Mouse (Mus musculus) hindbrain, embryonic 15.5 days (tissue): ENCODE results near the gene Man2a2. TPM values are rescaled to one million over a fixed set of nuclear protein-coding genes. Genes with fewer than 3 reads are reported as not detected.
A peak's percentile ranks its signal among the peaks of the same experiment; 100 is the strongest.

Experiments used
- ATAC-seq: fragments of 200-750 bp; cut with Nextera tagmentation; 2 replicates; pipeline ENCODE4 v1.8.0; 2017; ENCODE audit warnings: low read depth, moderate number of reproducible peaks, moderate TSS enrichment; ENCODE audit not compliant: low FRiP score
- H3K27ac ChIP-seq: fragments of 300-500 bp; sonication (generic); replicated peaks from 2 replicates; pipeline ENCODE4 v1.5.1; 2015; ENCODE audit warnings: mild to moderate bottlenecking, inconsistent platforms
- H3K27me3 ChIP-seq: fragments of 300-500 bp; sonication (generic); 2 replicates; pipeline ENCODE4 v1.6.1; 2015; ENCODE audit warnings: control low read depth, inconsistent platforms
- H3K36me3 ChIP-seq: fragments of 300-500 bp; sonication (generic); 2 replicates; pipeline ENCODE4 v1.6.1; 2015; ENCODE audit warnings: control low read depth, inconsistent platforms
- H3K4me1 ChIP-seq: fragments of 300-500 bp; sonication (generic); replicated peaks from 2 replicates; pipeline ENCODE4 v1.6.1; 2015; ENCODE audit warnings: control low read depth, inconsistent platforms
- H3K4me2 ChIP-seq: fragments of 300-500 bp; sonication (generic); 2 replicates; pipeline ENCODE4 v1.6.1; 2015; ENCODE audit warnings: moderate library complexity, mild to moderate bottlenecking, inconsistent platforms
- H3K4me3 ChIP-seq: fragments of 300-500 bp; sonication (generic); 2 replicates; pipeline ENCODE4 v1.5.1; 2015; ENCODE audit warnings: mild to moderate bottlenecking, inconsistent platforms
- H3K9ac ChIP-seq: fragments of 300-500 bp; sonication (generic); 2 replicates; pipeline ENCODE4 v1.6.1; 2015; ENCODE audit warnings: inconsistent platforms
- H3K9me3 ChIP-seq: fragments of 300-500 bp; sonication (generic); 2 replicates; pipeline ENCODE4 v1.6.1; 2016; ENCODE audit warnings: control low read depth, inconsistent platforms
- WGBS: fragments of 180-500 bp; shearing (Covaris S2); methylation state at CpG from one replicate; pipeline ENCODE4 v1.1.7; 2015; 5-methylcytosine and 5-hydroxymethylcytosine counted together
- polyA plus RNA-seq: library from polyadenylated mRNA; unstranded; fragments of >200 nt; fragmentation: Nextera tagmentation; extraction: Ambion mirVana; gene quantifications from 2 replicates; pipeline ENCODE4 v1.2.1, GENCODE M21; 2015

Man2a2 gene
- polyA plus RNA-seq = 26.5 and 27.2 TPM in 2 replicates

GRCm38 (mm10) chr7:80371041-80371751 lies at the start of gene Man2a2:
Man2a2 (minus strand) TSS chr7:80371375.
- peak within 1 kb of the TSS; percentile 56 for H3K4me2 ChIP-seq
- peak within 1 kb of the TSS; percentile 63 for H3K4me3 ChIP-seq
- peak within 1 kb of the TSS; percentile 71 for H3K9ac ChIP-seq
- WGBS = under 1% methylated on average over 58 of the region's 86 CpGs
- peaks cover 18% of the 10 kb centered on the region for H3K4me1 ChIP-seq
- H3K9me3 ChIP-seq = no peaks in the 10 kb centered on the region
- no peaks in the 10 kb centered on the region for H3K27me3 ChIP-seq
- peak; percentile 80 for ATAC-seq
- peak within 1 kb of the TSS; percentile 83 for H3K27ac ChIP-seq
- peaks cover 11% of the 10 kb centered on the region; the same call in 1 of the 2 replicates for H3K36me3 ChIP-seq

GRCm38 (mm10) chr7:80420586-80420985 lies 49.4 kb upstream of the Man2a2 start:
- 78% methylated on average over 4 of the region's 4 CpGs for WGBS
- ATAC-seq = no peak
- no peak overlapping the region for H3K4me2 ChIP-seq
- no peaks in the 10 kb centered on the region for H3K4me1 ChIP-seq
- no peak overlapping the region for H3K4me3 ChIP-seq
- H3K27me3 ChIP-seq = no peaks in the 10 kb centered on the region
- H3K9me3 ChIP-seq = no peaks in the 10 kb centered on the region
- no peak overlapping the region for H3K27ac ChIP-seq
- H3K9ac ChIP-seq = no peak overlapping the region
- H3K36me3 ChIP-seq = no peaks in the 10 kb centered on the region

GRCm38 (mm10) chr7:80419278-80419677 lies 48.1 kb upstream of the Man2a2 start:
- Histone ChIP-seq H3K4me1 (no peaks in the 10 kb centered on the region), H3K4me2 (no peak overlapping the region), H3K36me3 (no peaks in the 10 kb centered on the region), H3K9ac (no peak overlapping the region), H3K27ac (no peak overlapping the region), H3K4me3 (no peak overlapping the region), H3K27me3 (no peaks in the 10 kb centered on the region), H3K9me3 (no peaks in the 10 kb centered on the region)
- 69% methylated on average over 3 of the region's 3 CpGs for WGBS
- no peak for ATAC-seq

GRCm38 (mm10) chr7:80418036-80418435 lies 46.9 kb upstream of the Man2a2 start:
- H3K27ac ChIP-seq = no peak overlapping the region
- no peak overlapping the region for H3K4me2 ChIP-seq
- 77% methylated on average over 3 of the region's 3 CpGs for WGBS
- H3K4me3 ChIP-seq = no peak overlapping the region
- H3K9ac ChIP-seq = no peak overlapping the region
- H3K27me3 ChIP-seq = no peaks in the 10 kb centered on the region
- no peaks in the 10 kb centered on the region for H3K36me3 ChIP-seq
- no peaks in the 10 kb centered on the region for H3K9me3 ChIP-seq
- ATAC-seq = no peak
- no peaks in the 10 kb centered on the region for H3K4me1 ChIP-seq

- ATAC-seq = no peak
- Histone ChIP-seq H3K4me1 (no peaks in the 10 kb centered on the region), H3K9ac (no peak overlapping the region), H3K27me3 (no peaks in the 10 kb centered on the region), H3K4me2 (no peak overlapping the region), H3K36me3 (no peaks in the 10 kb centered on the region), H3K4me3 (no peak overlapping the region), H3K9me3 (no peaks in the 10 kb centered on the region), H3K27ac (no peak overlapping the region)
Observed at GRCm38 (mm10) chr7:80417601-80418000, 46.4 kb upstream of the Man2a2 start.

DNA sequence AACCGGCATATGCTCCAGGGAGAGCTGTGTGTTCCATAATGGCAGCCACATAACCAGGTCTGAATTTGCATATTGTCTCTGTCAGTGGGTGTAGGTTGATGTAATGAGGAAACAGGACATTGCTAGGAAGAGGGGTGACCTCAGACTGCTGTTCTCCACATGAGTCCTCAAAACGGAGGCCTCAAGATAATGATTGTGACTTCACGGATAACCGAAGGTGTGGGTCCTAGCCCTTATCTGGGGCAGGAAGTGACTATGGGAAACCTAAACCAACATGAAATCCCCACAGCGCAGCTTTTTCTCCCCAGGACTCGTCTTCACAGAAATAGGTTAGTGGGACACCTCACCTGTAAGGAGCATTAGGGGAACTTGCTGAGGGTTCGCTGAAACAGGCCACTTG lies 45.8 kb upstream of the Man2a2 start:
- no peak overlapping the region for H3K4me3 ChIP-seq
- no peak for ATAC-seq
- WGBS = 91% methylated on average over 7 of the region's 7 CpGs
- H3K9ac ChIP-seq = no peak overlapping the region
- no peaks in the 10 kb centered on the region for H3K9me3 ChIP-seq
- no peaks in the 10 kb centered on the region for H3K36me3 ChIP-seq
- no peak overlapping the region for H3K27ac ChIP-seq
- H3K27me3 ChIP-seq = no peaks in the 10 kb centered on the region
- H3K4me1 ChIP-seq = no peaks in the 10 kb centered on the region
- H3K4me2 ChIP-seq = no peak overlapping the region

DNA sequence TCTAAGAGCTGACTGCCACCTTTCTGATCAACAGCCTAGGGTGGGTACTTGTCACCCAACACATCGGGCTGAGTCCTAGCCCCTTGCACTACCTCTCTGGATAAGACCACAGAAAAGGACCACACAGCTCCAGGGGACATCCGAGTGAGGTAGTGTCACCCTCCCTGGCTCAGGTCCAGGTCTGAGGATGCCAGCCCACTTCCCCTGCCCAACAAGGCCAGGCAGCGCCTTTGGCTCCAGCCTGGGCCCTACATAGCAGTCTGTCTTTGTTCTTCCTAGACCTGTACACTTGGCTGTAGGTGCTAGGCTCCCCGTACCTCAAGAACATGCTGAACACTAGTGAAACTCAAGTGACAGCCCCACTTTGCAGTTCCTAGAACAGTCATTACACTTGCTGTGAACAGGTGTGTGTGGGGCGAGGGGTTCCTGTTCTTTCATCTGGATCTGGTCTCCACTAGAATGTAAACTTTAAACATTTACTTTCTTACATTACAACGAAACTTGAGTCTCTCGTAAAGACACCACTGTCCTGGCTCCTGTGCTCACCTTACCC lies 43.2 kb upstream of the Man2a2 start:
- no peak overlapping the region for H3K4me3 ChIP-seq
- WGBS = 88% methylated on average over 7 of the region's 7 CpGs
- H3K4me1 ChIP-seq = no peaks in the 10 kb centered on the region
- H3K4me2 ChIP-seq = no peak overlapping the region
- H3K9ac ChIP-seq = no peak overlapping the region
- no peaks in the 10 kb centered on the region for H3K27me3 ChIP-seq
- no peaks in the 10 kb centered on the region for H3K9me3 ChIP-seq
- ATAC-seq = no peak
- H3K27ac ChIP-seq = no peak overlapping the region
- no peaks in the 10 kb centered on the region for H3K36me3 ChIP-seq

DNA sequence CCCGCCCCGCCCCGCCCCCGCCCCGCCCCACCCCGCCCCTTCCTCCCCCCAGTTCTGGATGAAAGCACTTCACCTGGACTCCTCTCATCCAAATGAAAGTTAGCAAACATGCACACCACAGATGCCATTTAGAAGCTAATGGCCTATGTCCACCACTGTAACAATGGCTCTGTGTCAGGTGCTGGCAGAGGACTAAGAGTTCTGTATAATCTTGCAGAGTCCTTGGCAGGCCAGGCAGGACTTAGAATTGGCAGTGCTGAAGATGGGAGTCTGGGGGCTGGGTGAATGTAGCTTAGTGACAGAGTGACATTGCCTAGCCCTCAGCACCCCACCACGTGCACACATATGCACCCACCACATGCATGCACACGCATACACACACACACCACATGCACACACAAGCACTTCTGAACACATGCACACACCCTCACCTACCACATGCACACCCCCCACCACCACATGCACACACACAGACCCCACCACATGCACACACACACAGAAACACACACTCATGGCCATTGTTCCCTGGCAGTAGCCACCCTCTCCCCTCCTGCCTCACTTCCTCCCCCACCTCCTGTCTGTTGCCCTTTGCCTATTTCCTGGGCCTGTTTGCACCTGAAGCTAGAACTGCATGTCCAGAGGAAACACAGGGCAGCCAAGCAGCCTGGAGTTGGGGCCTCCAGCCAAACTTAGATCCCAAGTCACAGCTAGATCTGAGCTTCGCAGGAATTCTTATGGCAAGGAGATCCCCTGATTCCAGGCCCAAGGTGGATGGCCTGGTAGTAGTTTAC lies 42.5 kb upstream of the Man2a2 start:
- WGBS = 78% methylated on average over 9 of the region's 9 CpGs

GRCm38 (mm10) chr7:80412781-80413180 lies 41.6 kb upstream of the Man2a2 start:
- Histone ChIP-seq H3K27me3 (no peaks in the 10 kb centered on the region), H3K4me3 (no peak overlapping the region), H3K9ac (no peak overlapping the region), H3K9me3 (no peaks in the 10 kb centered on the region), H3K27ac (no peak overlapping the region), H3K36me3 (no peaks in the 10 kb centered on the region), H3K4me2 (no peak overlapping the region), H3K4me1 (no peaks in the 10 kb centered on the region)
- ATAC-seq = no peak
- 71% methylated on average over 5 of the region's 5 CpGs for WGBS

More for the DNA sequence above, 42.5 kb upstream of the Man2a2 start:
- Histone ChIP-seq H3K9ac (no peak overlapping the region), H3K27me3 (no peaks in the 10 kb centered on the region), H3K9me3 (no peaks in the 10 kb centered on the region), H3K27ac (no peak overlapping the region), H3K36me3 (no peaks in the 10 kb centered on the region), H3K4me3 (no peak overlapping the region), H3K4me1 (no peaks in the 10 kb centered on the region), H3K4me2 (no peak overlapping the region)
- peak; percentile 54; the same call in 1 of the 2 replicates for ATAC-seq

DNA sequence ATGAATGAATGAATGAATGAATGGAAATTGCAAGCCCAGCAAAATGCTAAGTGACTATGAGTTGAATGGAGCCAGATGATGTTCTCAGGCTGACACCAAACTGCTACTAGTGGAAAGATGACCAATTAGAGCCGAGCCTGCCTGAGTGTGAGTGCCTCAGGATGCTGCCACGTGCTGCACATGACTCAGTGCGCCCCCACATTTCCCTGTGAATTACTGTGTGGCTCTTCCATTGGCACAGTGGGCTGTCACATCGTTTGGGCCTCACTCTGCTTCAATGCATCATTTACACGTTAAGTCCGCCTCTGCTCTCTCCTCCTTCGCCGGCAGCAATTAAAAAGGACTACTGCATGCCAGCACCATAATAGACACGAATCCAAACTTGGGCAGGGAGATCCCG lies 41.1 kb upstream of the Man2a2 start:
- no peaks in the 10 kb centered on the region for H3K4me1 ChIP-seq
- H3K4me3 ChIP-seq = no peak overlapping the region
- WGBS = 60% methylated on average over 10 of the region's 10 CpGs
- H3K27me3 ChIP-seq = no peaks in the 10 kb centered on the region
- no peaks in the 10 kb centered on the region for H3K9me3 ChIP-seq
- no peak overlapping the region for H3K9ac ChIP-seq
- H3K27ac ChIP-seq = no peak overlapping the region
- H3K36me3 ChIP-seq = no peaks in the 10 kb centered on the region
- H3K4me2 ChIP-seq = no peak overlapping the region
- no peak for ATAC-seq

GRCm38 (mm10) chr7:80410380-80410779 lies 39.2 kb upstream of the Man2a2 start:
- 77% methylated on average over 9 of the region's 9 CpGs for WGBS

DNA sequence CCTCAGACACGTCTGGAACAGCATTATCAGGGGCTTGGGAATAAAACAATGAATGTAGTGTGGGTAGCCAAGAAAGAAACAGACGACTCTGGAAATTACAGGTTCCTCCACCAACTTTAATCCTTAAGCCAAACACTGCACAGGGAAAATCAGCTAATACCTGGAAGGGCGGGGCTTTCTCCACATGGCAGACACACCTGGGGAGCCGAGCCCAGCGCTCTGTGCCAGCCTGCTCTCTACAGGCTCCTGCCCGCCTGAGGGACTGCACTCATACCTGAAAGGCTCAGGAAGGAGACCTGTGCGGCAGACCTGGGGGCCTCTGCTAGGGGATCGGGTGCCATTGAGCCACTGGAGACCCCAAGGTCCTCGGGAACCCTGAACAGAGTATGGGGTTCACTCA lies 36.5 kb upstream of the Man2a2 start:
- H3K27me3 ChIP-seq = no peaks in the 10 kb centered on the region
- H3K36me3 ChIP-seq = no peaks in the 10 kb centered on the region
- H3K27ac ChIP-seq = no peak overlapping the region
- no peak overlapping the region for H3K9ac ChIP-seq
- H3K4me2 ChIP-seq = no peak overlapping the region
- no peak overlapping the region for H3K4me3 ChIP-seq
- 82% methylated on average over 9 of the region's 9 CpGs for WGBS
- peaks cover 9% of the 10 kb centered on the region for H3K4me1 ChIP-seq
- H3K9me3 ChIP-seq = no peaks in the 10 kb centered on the region
- ATAC-seq = no peak

More at GRCm38 (mm10) chr7:80410380-80410779, 39.2 kb upstream of the Man2a2 start:
- Histone ChIP-seq H3K4me2 (no peak overlapping the region), H3K4me3 (no peak overlapping the region), H3K9ac (no peak overlapping the region), H3K27ac (no peak overlapping the region), H3K4me1 (no peaks in the 10 kb centered on the region), H3K27me3 (no peaks in the 10 kb centered on the region), H3K9me3 (no peaks in the 10 kb centered on the region), H3K36me3 (no peaks in the 10 kb centered on the region)
- no peak for ATAC-seq
